Mouse (Mus musculus) gastrocnemius, postnatal 25 days (tissue): Measurements from ENCODE around the gene Bcl2l13. TPM values are rescaled to one million over a fixed set of nuclear protein-coding genes. Genes with fewer than 3 reads are reported as not detected.
"Not testable (repeated sequence)": the region's sequence is repeated elsewhere in the genome, so short reads cannot be mapped to it uniquely, and the experiment has no call there.

Experiments
- DNase-seq: peaks from one replicate; pipeline ENCODE4 v3.0.0; 2022
- total RNA-seq, 2 experiments: library from RNA; stranded (reverse); gene quantifications; 1 replicate in 1 of 2; 2 replicates in 1 of 2; pipeline ENCODE4 v1.2.3; 2021

Bcl2l13 gene
- total RNA-seq, 2 experiments from 2014 or later: 63.9 to 64.8 TPM

- DNase-seq: no peak
These were observed 5.0 kb upstream of the Bcl2l13 start for GRCm38 (mm10) chr6:120830866-120831608.

- DNase-seq: no peak
These were observed 3.9 kb upstream of the Bcl2l13 start for GRCm38 (mm10) chr6:120832097-120832496.

GRCm38 (mm10) chr6:120834766-120835321 lies 1.2 kb upstream of the Bcl2l13 start:
- DNase-seq: no peak

- no peak for DNase-seq
These were observed 558 bp downstream of the Bcl2l13 start for GRCm38 (mm10) chr6:120836389-120837151.

- no peak for DNase-seq
These were observed 1.1 kb downstream of the Bcl2l13 start for GRCm38 (mm10) chr6:120837152-120837530.

- no peak for DNase-seq
These were observed 4.2 kb downstream of the Bcl2l13 start for GRCm38 (mm10) chr6:120840258-120840657.

- no peak for DNase-seq
These were observed 5.7 kb downstream of the Bcl2l13 start for GRCm38 (mm10) chr6:120841754-120842153.

GRCm38 (mm10) chr6:120850720-120851119 lies 14.7 kb downstream of the Bcl2l13 start:
- DNase-seq: not testable (repeated sequence)

GRCm38 (mm10) chr6:120854413-120854812 lies 18.4 kb downstream of the Bcl2l13 start:
- no peak for DNase-seq

GRCm38 (mm10) chr6:120858217-120858711 lies 22.3 kb downstream of the Bcl2l13 start:
- DNase-seq: no peak

- no peak for DNase-seq
These were observed 24.1 kb downstream of the Bcl2l13 start for GRCm38 (mm10) chr6:120860079-120860478.

GRCm38 (mm10) chr6:120866051-120866814 lies 30.2 kb downstream of the Bcl2l13 start:
- no peak for DNase-seq

GRCm38 (mm10) chr6:120868824-120869223 lies 32.8 kb downstream of the Bcl2l13 start:
- no peak for DNase-seq

GRCm38 (mm10) chr6:120871286-120871685 lies 35.3 kb downstream of the Bcl2l13 start:
- DNase-seq: no peak

GRCm38 (mm10) chr6:120873874-120874273 lies 37.9 kb downstream of the Bcl2l13 start:
- no peak for DNase-seq

GRCm38 (mm10) chr6:120879046-120879445 lies 43.0 kb downstream of the Bcl2l13 start:
- DNase-seq: no peak

- no peak for DNase-seq
These were observed 48.4 kb downstream of the Bcl2l13 start for GRCm38 (mm10) chr6:120884436-120884835.

- DNase-seq: no peak
These were observed 50.7 kb downstream of the Bcl2l13 start for GRCm38 (mm10) chr6:120886696-120887095.

GRCm38 (mm10) chr6:120894089-120894488 lies 58.1 kb downstream of the Bcl2l13 start:
- no peak for DNase-seq

GRCm38 (mm10) chr6:120894524-120894923 lies 58.5 kb downstream of the Bcl2l13 start:
- no peak for DNase-seq

- no peak for DNase-seq
These were observed 62.3 kb downstream of the Bcl2l13 start for GRCm38 (mm10) chr6:120898188-120898833.
